Mouse (Mus musculus) layer of hippocampus, adult 2 months (tissue): ENCODE data around the gene Tspan9. TPM values are rescaled to one million over a fixed set of nuclear protein-coding genes. Genes with fewer than 3 reads are reported as not detected.
A peak's percentile ranks its signal among the peaks of the same experiment; 100 is the strongest.

ENCODE experiments used
- DNase-seq, 2 experiments: peaks; one replicate each; pipeline ENCODE4 v3.0.0; 2022; ENCODE audit warnings: low spot score in 2 of 2
- H3K27ac ChIP-seq: fragments of 200-600 bp; 2 replicates; pipeline ENCODE4 v1.8.1; 2022
- H3K4me3 ChIP-seq: fragments of 200-600 bp; 2 replicates; pipeline ENCODE4 v1.8.1; 2022; ENCODE audit warnings: mild to moderate bottlenecking
- CTCF ChIP-seq: fragments of 200-600 bp; conservative IDR thresholded peaks from 2 replicates; pipeline ENCODE4 v1.8.1; 2022; ENCODE audit warnings: antibody characterized with exemption, mild to moderate bottlenecking, moderate library complexity
- total RNA-seq, 2 experiments: library from RNA; stranded (reverse); gene quantifications; 2 replicates each; pipeline ENCODE4 v1.2.3; 2021

The Tspan9 gene
- total RNA-seq, 2 experiments from 2014 or later: 42.2 to 45.6 TPM

- Histone ChIP-seq H3K27ac (no peak overlapping the region), H3K4me3 (no peak overlapping the region)
- no peak for TF ChIP-seq CTCF
- DNase-seq: no peak
These were observed 190.3 kb downstream of the Tspan9 start for GRCm38 (mm10) chr6:127953071-127953470.

GRCm38 (mm10) chr6:127949885-127950284 lies 193.5 kb downstream of the Tspan9 start:
- no peak for TF ChIP-seq CTCF
- Histone ChIP-seq H3K4me3 (no peak overlapping the region), H3K27ac (no peak overlapping the region)
- no peak for DNase-seq

DNA sequence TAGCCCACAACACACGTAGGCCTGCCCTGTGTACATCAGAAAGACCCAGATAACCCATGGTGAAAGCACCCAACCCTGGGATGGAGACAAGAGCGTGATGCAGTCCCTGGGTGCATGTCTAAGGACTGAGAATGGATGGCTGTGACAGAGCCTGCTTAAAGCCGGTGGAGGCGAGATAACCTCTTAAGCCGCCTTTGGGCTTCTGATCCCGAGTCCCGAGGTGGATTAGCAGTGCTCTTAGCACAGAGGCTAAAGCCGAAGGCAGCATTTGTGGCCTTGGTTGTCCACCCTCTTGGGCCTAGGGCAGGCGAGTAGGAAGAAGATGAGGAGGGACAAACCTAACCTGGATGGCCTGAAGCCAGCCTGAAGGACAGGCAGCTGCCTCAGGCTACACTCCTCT lies 194.7 kb downstream of the Tspan9 start:
- H3K27ac ChIP-seq: no peak overlapping the region
- H3K4me3 ChIP-seq: no peak overlapping the region
- DNase-seq: no peak
- TF ChIP-seq CTCF: no peak

DNA sequence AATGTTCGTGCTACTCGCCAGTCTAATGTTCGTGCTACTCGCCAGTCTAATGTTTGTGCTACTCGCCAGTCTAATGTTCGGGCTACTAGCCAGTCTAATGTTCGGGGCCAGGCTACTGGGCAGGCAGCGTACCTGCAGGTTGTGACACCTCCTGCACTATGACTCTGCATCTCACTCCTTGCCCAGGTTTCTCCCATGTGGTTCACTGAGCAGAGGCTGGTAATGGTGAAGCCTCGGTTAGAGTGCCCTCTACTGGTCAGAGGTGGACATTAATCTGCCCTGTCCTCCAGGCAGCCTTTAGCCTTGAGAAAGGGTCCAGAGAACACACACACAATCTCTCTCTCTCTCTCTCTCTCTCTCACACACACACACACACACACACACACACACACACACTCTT lies 197.7 kb downstream of the Tspan9 start:
- TF ChIP-seq CTCF: peak; percentile 82

GRCm38 (mm10) chr6:127942421-127942820 lies 201.0 kb downstream of the Tspan9 start:
- no peak for DNase-seq
- no peak for TF ChIP-seq CTCF
- Histone ChIP-seq H3K27ac (no peak overlapping the region), H3K4me3 (no peak overlapping the region)

More for the DNA sequence above, 197.7 kb downstream of the Tspan9 start:
- no peak overlapping the region for H3K4me3 ChIP-seq
- H3K27ac ChIP-seq: no peak overlapping the region
- peak; percentile 72 to 85 for DNase-seq

- Histone ChIP-seq H3K27ac (no peak overlapping the region), H3K4me3 (no peak overlapping the region)
- no peak for TF ChIP-seq CTCF
- no peak for DNase-seq
These were observed 208.3 kb downstream of the Tspan9 start for GRCm38 (mm10) chr6:127935105-127935504.

- TF ChIP-seq CTCF: no peak
- no peak overlapping the region for H3K27ac ChIP-seq
- DNase-seq: no peak
- no peak overlapping the region for H3K4me3 ChIP-seq
These were observed 209.6 kb downstream of the Tspan9 start for GRCm38 (mm10) chr6:127933841-127934240.

DNA sequence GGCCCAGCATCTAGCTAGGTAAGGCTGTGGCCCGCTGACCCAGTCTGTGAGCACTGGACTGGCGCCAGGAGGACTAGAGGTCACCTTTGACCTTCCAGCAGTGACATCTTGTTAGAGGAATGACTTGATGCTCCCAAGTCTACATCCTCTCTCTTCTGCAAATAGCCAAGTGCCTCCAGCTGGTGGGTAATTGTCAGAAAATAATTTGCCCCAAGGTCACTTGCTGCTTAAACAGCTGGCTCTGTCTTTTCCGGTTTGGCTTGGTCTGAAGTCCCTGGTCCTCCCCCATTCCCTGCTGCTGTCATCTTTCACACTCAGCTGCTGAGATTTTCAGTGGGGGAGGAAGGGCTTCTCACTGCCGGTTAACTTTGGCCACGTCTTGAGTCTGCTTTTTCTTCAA lies 210.7 kb downstream of the Tspan9 start:
- no peak overlapping the region for H3K27ac ChIP-seq
- no peak for TF ChIP-seq CTCF
- H3K4me3 ChIP-seq: no peak overlapping the region
- DNase-seq: no peak

DNA sequence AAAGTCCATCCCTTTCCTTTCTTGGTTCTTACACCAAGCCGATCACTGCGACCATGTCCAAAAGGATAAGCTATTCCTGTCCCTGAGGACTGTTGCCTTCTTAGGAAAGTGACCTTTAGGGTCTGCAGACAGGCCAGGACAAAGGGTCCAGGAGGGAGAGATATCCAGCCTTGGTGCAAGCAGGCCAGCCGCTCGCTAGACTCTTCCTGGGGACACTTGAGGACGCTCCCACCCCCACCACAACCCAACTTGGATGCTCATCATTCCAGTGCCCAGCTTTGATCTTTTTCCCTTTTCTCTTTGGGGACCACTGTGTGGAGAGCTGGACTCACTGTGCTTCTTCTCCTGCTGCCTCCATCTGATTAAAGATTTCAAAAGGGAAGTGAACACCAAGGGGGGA lies 214.7 kb downstream of the Tspan9 start:
- TF ChIP-seq CTCF: no peak
- Histone ChIP-seq H3K4me3 (no peak overlapping the region), H3K27ac (no peak overlapping the region)
- no peak for DNase-seq

DNA sequence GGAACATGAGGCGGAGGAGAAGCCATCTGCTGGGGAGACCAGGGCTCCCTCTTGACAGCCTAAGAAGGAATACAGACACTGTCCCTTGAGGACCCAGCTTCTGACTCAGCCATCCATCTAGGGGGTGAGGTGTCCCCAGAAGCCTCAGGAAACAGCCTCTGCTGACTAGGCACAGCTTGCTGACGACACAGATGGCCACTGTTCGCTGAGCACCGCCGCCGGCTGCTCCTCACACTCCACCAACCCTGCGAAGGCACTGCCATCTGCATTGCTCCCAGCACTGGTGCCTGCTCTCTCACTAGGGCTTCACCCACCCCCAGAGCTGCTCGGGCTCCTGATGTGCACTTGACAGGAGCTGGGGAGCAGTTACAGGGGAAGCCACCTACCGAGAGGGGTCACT lies 217.5 kb downstream of the Tspan9 start:
- Histone ChIP-seq H3K4me3 (no peak overlapping the region), H3K27ac (peak overlapping the region; percentile 78)
- TF ChIP-seq CTCF: no peak
- peak; percentile 81 to 85 for DNase-seq

GRCm38 (mm10) chr6:127924750-127925149 lies 218.6 kb downstream of the Tspan9 start:
- H3K27ac ChIP-seq: peak overlapping the region; percentile 78
- no peak for TF ChIP-seq CTCF
- DNase-seq: peak in 1 of 2 experiments; percentile 42
- H3K4me3 ChIP-seq: no peak overlapping the region

- no peak overlapping the region for H3K4me3 ChIP-seq
- H3K27ac ChIP-seq: no peak overlapping the region
- no peak for DNase-seq
- no peak for TF ChIP-seq CTCF
These were observed 220.1 kb downstream of the Tspan9 start for GRCm38 (mm10) chr6:127923296-127923695.

DNA sequence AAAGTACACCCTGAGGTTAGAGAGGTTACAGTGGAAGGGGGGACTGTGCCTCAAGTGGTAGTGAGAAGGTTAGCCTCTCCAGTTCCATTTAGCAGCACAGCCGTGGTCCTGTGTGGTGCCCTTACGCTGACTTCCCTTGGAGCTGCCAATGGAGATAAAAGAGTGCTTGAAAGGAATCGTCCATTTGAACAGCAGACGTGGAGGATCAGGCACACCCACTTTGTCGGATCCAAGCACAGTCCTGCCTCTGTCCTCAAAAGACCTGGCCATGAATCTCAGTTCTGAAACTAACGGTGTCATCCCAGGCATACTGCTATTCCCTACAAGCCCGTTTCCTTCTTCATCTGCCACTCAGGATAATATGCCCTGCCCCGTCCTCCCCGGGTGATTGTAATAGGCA lies 221.4 kb downstream of the Tspan9 start:
- no peak for DNase-seq
- H3K27ac ChIP-seq: no peak overlapping the region
- H3K4me3 ChIP-seq: no peak overlapping the region
- no peak for TF ChIP-seq CTCF

- peak; percentile 94 for TF ChIP-seq CTCF
- peak; percentile 75 to 87 for DNase-seq
- Histone ChIP-seq H3K4me3 (no peak overlapping the region), H3K27ac (no peak overlapping the region)
These were observed 222.7 kb downstream of the Tspan9 start for GRCm38 (mm10) chr6:127920652-127921051.

DNA sequence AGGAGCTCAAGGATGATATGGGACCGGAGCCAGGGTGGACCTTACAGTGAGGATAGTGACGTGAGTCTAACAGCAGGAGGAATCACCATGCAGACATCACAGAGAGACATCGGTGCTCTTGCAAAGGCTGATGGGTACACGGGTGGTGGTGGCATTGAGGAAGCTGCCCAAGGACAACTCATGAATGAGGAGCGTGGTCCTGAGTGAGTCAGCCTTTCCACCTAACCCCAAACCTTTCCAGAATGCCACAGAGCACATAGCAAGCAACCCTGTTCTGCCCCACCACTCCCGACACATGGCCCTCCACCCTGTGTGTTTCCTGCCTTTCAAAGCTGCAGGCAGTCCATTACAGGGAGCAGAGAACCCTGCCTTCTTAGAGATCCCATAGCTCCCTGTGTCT lies 223.9 kb downstream of the Tspan9 start:
- H3K27ac ChIP-seq: no peak overlapping the region
- TF ChIP-seq CTCF: no peak
- no peak for DNase-seq
- H3K4me3 ChIP-seq: no peak overlapping the region
